Mouse (Mus musculus) ES-CJ7 (cell line): Measurements from ENCODE around the gene Krtap10-10.
"Not testable (repeated sequence)": the region's sequence is repeated elsewhere in the genome, so short reads cannot be mapped to it uniquely, and the experiment has no call there.

Experiments used
- DNase-seq: peaks from one replicate; pipeline ENCODE4 v3.0.0; 2011; ENCODE audit warnings: low read depth, low spot score

Gene Krtap10-10

GRCm38 (mm10) chr10:77835647-77836046, at the start of gene Krtap10-10:
Gene Krtap10-10 (plus strand): TSS chr10:77835947.
- no peak for DNase-seq

- DNase-seq: not testable (repeated sequence)
Measured at GRCm38 (mm10) chr10:77787876-77788275, 47.9 kb upstream of the Krtap10-10 start, which contains the start of gene Gm7137. Gene Gm7137 (minus strand): TSS chr10:77788200.

- DNase-seq: no peak
Measured at GRCm38 (mm10) chr10:77788621-77789020, 47.1 kb upstream of the Krtap10-10 start.

GRCm38 (mm10) chr10:77794976-77795375, 40.8 kb upstream of the Krtap10-10 start, which contains the start of gene Gm9639:
Gene Gm9639 (minus strand): TSS chr10:77795076.
- no peak for DNase-seq

- DNase-seq: no peak
Measured at GRCm38 (mm10) chr10:77797677-77798076, 38.1 kb upstream of the Krtap10-10 start.

GRCm38 (mm10) chr10:77798164-77798920, 37.4 kb upstream of the Krtap10-10 start:
- not testable (repeated sequence) for DNase-seq

- no peak for DNase-seq
Measured at GRCm38 (mm10) chr10:77798921-77799508, 36.7 kb upstream of the Krtap10-10 start, which contains the start of gene Gm19668. Gene Gm19668 (minus strand): TSS chr10:77799133.

- DNase-seq: no peak
Measured at GRCm38 (mm10) chr10:77804095-77804494, 31.7 kb upstream of the Krtap10-10 start.

- no peak for DNase-seq
Measured at GRCm38 (mm10) chr10:77811743-77812142, 24.0 kb upstream of the Krtap10-10 start, which contains the start of gene Gm9507. Gene Gm9507 (minus strand): TSS chr10:77811843.

- no peak for DNase-seq
Measured at GRCm38 (mm10) chr10:77814382-77814781, 21.4 kb upstream of the Krtap10-10 start, which contains the start of gene Gm2696. Gene Gm2696 (plus strand): TSS chr10:77814682.

- DNase-seq: peak; percentile 28
Measured at GRCm38 (mm10) chr10:77815514-77815913, 20.2 kb upstream of the Krtap10-10 start.

- no peak for DNase-seq
Measured at GRCm38 (mm10) chr10:77818523-77818922, 17.2 kb upstream of the Krtap10-10 start.

- DNase-seq: no peak
Measured at GRCm38 (mm10) chr10:77819203-77819602, 16.5 kb upstream of the Krtap10-10 start.

GRCm38 (mm10) chr10:77826951-77827350, 8.8 kb upstream of the Krtap10-10 start, which contains the start of gene Krtap10-4:
Gene Krtap10-4 (minus strand): TSS chr10:77827095.
- no peak for DNase-seq

GRCm38 (mm10) chr10:77839006-77839405, 3.3 kb downstream of the Krtap10-10 start:
- no peak for DNase-seq

GRCm38 (mm10) chr10:77846503-77846902, 10.8 kb downstream of the Krtap10-10 start, which contains the start of gene Gm36176:
Gene Gm36176 (plus strand): TSS chr10:77846803.
- no peak for DNase-seq

- DNase-seq: no peak
Measured at GRCm38 (mm10) chr10:77846961-77847360, 11.2 kb downstream of the Krtap10-10 start.

- no peak for DNase-seq
Measured at GRCm38 (mm10) chr10:77847538-77847937, 11.8 kb downstream of the Krtap10-10 start.

GRCm38 (mm10) chr10:77852559-77852958, 16.8 kb downstream of the Krtap10-10 start, which contains the start of gene Gm10318:
Gene Gm10318 (plus strand): TSS chr10:77852859.
- no peak for DNase-seq

GRCm38 (mm10) chr10:77861675-77862074, 25.9 kb downstream of the Krtap10-10 start, which contains the start of gene Gm3285:
Gene Gm3285 (plus strand): TSS chr10:77861975.
- no peak for DNase-seq

GRCm38 (mm10) chr10:77864067-77864761, 28.5 kb downstream of the Krtap10-10 start:
- DNase-seq: peak; percentile 55

- no peak for DNase-seq
Measured at GRCm38 (mm10) chr10:77864762-77865143, 29.0 kb downstream of the Krtap10-10 start.
